In genomic region chr9:104594979-104595378, GRCm38 (mm10) we compare ENCODE assay signal across 24 mouse cellular contexts. TPM values are rescaled to one million over a fixed set of nuclear protein-coding genes. Genes with fewer than 3 reads are reported as not detected.
DNase-seq lines count a peak whose midpoint lies in the region; ATAC-seq and TF ChIP-seq lines count a peak whose summit lies in the region.
"Had no signal": no experiment of that assay in that cellular context is flagged by ENCODE, and none has a peak within 500 bp of the region (broad histone marks: within the 10 kb centered on the region; RNA-seq: fewer than 3 reads in every experiment).

No protein-coding gene starts in this region.

- H3K27ac ChIP-seq in hindbrain, embryonic 15.5 days (replicated peaks) = peak overlapping the region; percentile 52; the same call in 1 of the 2 replicates
- H3K27ac ChIP-seq in hindbrain, embryonic 10.5 days = no peak overlapping the region
- H3K27ac ChIP-seq in lung, embryonic 14.5 days (ENCODE audit: low read depth) = no peak overlapping the region
- peak overlapping the region; percentile 33; the same call in 1 of the 2 replicates for H3K27ac ChIP-seq in limb, embryonic 14.5 days (replicated peaks; ENCODE audit: low read depth, low read length)
- H3K27ac ChIP-seq in neural tube, embryonic 13.5 days (replicated peaks) = peak overlapping the region; percentile 72
- H3K27ac ChIP-seq: kidney, postnatal 0 days; liver, embryonic 15.5 days; lung, embryonic 15.5 days had no signal

- no peak overlapping the region for H3K9ac ChIP-seq in hindbrain, embryonic 15.5 days
- H3K9ac ChIP-seq in lung, embryonic 14.5 days = no peak overlapping the region
- H3K9ac ChIP-seq in limb, embryonic 14.5 days (ENCODE audit: low read depth, low read length, severe bottlenecking) = no peak overlapping the region
- no peak overlapping the region for H3K9ac ChIP-seq in neural tube, embryonic 13.5 days
- H3K9ac ChIP-seq: forebrain, postnatal 0 days; liver, embryonic 15.5 days; lung, embryonic 15.5 days had no signal

- peaks cover 7% of the 10 kb centered on the region for H3K4me1 ChIP-seq in hindbrain, embryonic 15.5 days (replicated peaks)
- no peaks in the 10 kb centered on the region for H3K4me1 ChIP-seq in hindbrain, embryonic 10.5 days (replicated peaks)
- no peaks in the 10 kb centered on the region for H3K4me1 ChIP-seq in lung, embryonic 14.5 days (ENCODE audit: insufficient read depth)
- H3K4me1 ChIP-seq in limb, embryonic 14.5 days (ENCODE audit: control insufficient read depth, insufficient read depth, low read length) = peaks cover 5% of the 10 kb centered on the region; the same call in 1 of the 2 replicates
- H3K4me1 ChIP-seq in neural tube, embryonic 13.5 days (replicated peaks) = peaks cover 12% of the 10 kb centered on the region
- H3K4me1 ChIP-seq: liver, embryonic 15.5 days; megakaryocyte, embryonic 14.5 days had no signal

- no peak overlapping the region for H3K4me2 ChIP-seq in hindbrain, embryonic 15.5 days
- no peak overlapping the region for H3K4me2 ChIP-seq in lung, embryonic 14.5 days
- no peak overlapping the region for H3K4me2 ChIP-seq in limb, embryonic 14.5 days (replicated peaks; ENCODE audit: low read depth, low read length, severe bottlenecking)
- H3K4me2 ChIP-seq in neural tube, embryonic 13.5 days = no peak overlapping the region
- H3K4me2 ChIP-seq: liver, embryonic 15.5 days; lung, embryonic 15.5 days had no signal

- TF ChIP-seq POLR2A in limb, embryonic 14.5 days (IDR thresholded peaks at IDR 0.05; ENCODE audit: borderline replicate concordance, extremely low read depth, insufficient read depth, insufficient read length) = no peak

- H3K9me3 ChIP-seq in hindbrain, embryonic 15.5 days = no peaks in the 10 kb centered on the region
- H3K9me3 ChIP-seq in hindbrain, embryonic 10.5 days = no peaks in the 10 kb centered on the region
- no peaks in the 10 kb centered on the region for H3K9me3 ChIP-seq in lung, embryonic 14.5 days (ENCODE audit: low read depth, low read length)
- H3K9me3 ChIP-seq in limb, embryonic 14.5 days (ENCODE audit: control insufficient read depth, low read length) = no peaks in the 10 kb centered on the region
- H3K9me3 ChIP-seq in neural tube, embryonic 13.5 days = no peaks in the 10 kb centered on the region
- H3K9me3 ChIP-seq: liver, embryonic 15.5 days; lung, embryonic 15.5 days had no signal

- WGBS in hindbrain, embryonic 15.5 days = 42% methylated on average over 2 of the region's 2 CpGs
- 83% methylated on average over 2 of the region's 2 CpGs for WGBS in hindbrain, embryonic 10.5 days
- 69% methylated on average over 2 of the region's 2 CpGs for WGBS in lung, embryonic 14.5 days
- 21% methylated on average over 2 of the region's 2 CpGs for WGBS in limb, embryonic 14.5 days
- WGBS in neural tube, embryonic 13.5 days = 42% methylated on average over 2 of the region's 2 CpGs

- H3K27me3 ChIP-seq in hindbrain, embryonic 15.5 days = no peaks in the 10 kb centered on the region
- H3K27me3 ChIP-seq in hindbrain, embryonic 10.5 days (ENCODE audit: insufficient read depth, poor library complexity, severe bottlenecking) = no peaks in the 10 kb centered on the region
- no peaks in the 10 kb centered on the region for H3K27me3 ChIP-seq in lung, embryonic 14.5 days (ENCODE audit: insufficient read depth, low read length)
- no peaks in the 10 kb centered on the region for H3K27me3 ChIP-seq in limb, embryonic 14.5 days (ENCODE audit: control insufficient read depth, insufficient read depth, low read length)
- H3K27me3 ChIP-seq in neural tube, embryonic 13.5 days = no peaks in the 10 kb centered on the region
- H3K27me3 ChIP-seq: liver, embryonic 15.5 days; lung, embryonic 15.5 days; megakaryocyte, embryonic 14.5 days had no signal

- TF ChIP-seq CTCF in lung, embryonic 14.5 days (IDR thresholded peaks at IDR 0.05; ENCODE audit: low read depth) = no peak

- no peak overlapping the region for H3K4me3 ChIP-seq in hindbrain, embryonic 15.5 days
- H3K4me3 ChIP-seq in hindbrain, embryonic 10.5 days = no peak overlapping the region
- H3K4me3 ChIP-seq in lung, embryonic 14.5 days (ENCODE audit: low read depth, low read length) = no peak overlapping the region
- H3K4me3 ChIP-seq in limb, embryonic 14.5 days (replicated peaks; ENCODE audit: low read length) = no peak overlapping the region
- H3K4me3 ChIP-seq in neural tube, embryonic 13.5 days = no peak overlapping the region
- H3K4me3 ChIP-seq: liver, embryonic 15.5 days; lung, embryonic 15.5 days; megakaryocyte, embryonic 14.5 days; myocyte had no signal

- peak; percentile 30; the same call in 1 of the 2 replicates for ATAC-seq in hindbrain, embryonic 15.5 days (ENCODE audit: low FRiP score, low read depth)
- ATAC-seq in lung, embryonic 14.5 days (ENCODE audit: insufficient read depth) = 0 out of 2 replicates have a peak, but pooled peaks have one; percentile 4
- no peak for ATAC-seq in limb, embryonic 14.5 days (ENCODE audit: low FRiP score, low read depth)
- peak; percentile 53 for ATAC-seq in neural tube, embryonic 13.5 days (ENCODE audit: low read depth)
- ATAC-seq: CD4-positive, CD25-positive, alpha-beta regulatory T cell, adult 4 months; forebrain, postnatal 0 days; intestine, embryonic 16.5 days; midbrain, embryonic 16.5 days had no signal

- no peaks in the 10 kb centered on the region for H3K36me3 ChIP-seq in hindbrain, embryonic 15.5 days
- no peaks in the 10 kb centered on the region for H3K36me3 ChIP-seq in hindbrain, embryonic 10.5 days
- no peaks in the 10 kb centered on the region for H3K36me3 ChIP-seq in lung, embryonic 14.5 days (ENCODE audit: insufficient read depth)
- H3K36me3 ChIP-seq in limb, embryonic 14.5 days (ENCODE audit: control insufficient read depth, insufficient read depth, low read length) = no peaks in the 10 kb centered on the region
- H3K36me3 ChIP-seq in neural tube, embryonic 13.5 days = no peaks in the 10 kb centered on the region
- H3K36me3 ChIP-seq: liver, embryonic 15.5 days; lung, embryonic 15.5 days had no signal

- DNase-seq in hindbrain, embryonic 10.5 days (ENCODE audit: low spot score) = no peak
- DNase-seq in lung, embryonic 14.5 days = no peak
- DNase-seq in lung, postnatal 14 days = no peak
- no peak for DNase-seq in limb, embryonic 14.5 days (ENCODE audit: low spot score)
- no peak for DNase-seq in liver
- DNase-seq: gastrocnemius, postnatal 10 days; heart, postnatal 14 days; layer of hippocampus, adult 9-11 months; right cerebral cortex, adult 18-20 months; spleen, adult 18-20 months; thymus, adult 2 months; thymus, postnatal 36 days had no signal

RNA-seq across cellular contexts. Expression of gene Cpne4, which starts 47.9 kb away (rescaled TPM):
- polyA plus RNA-seq in hindbrain, embryonic 15.5 days (2015; fragmentation: Nextera tagmentation; extraction: Ambion mirVana) = 13.9 and 15.2 TPM in 2 replicates
- polyA plus RNA-seq in hindbrain, embryonic 10.5 days (2016; fragmentation: Nextera tagmentation; extraction: Ambion mirVana) = 0.34 and 0.46 TPM in 2 replicates
- 0.12 and 0.37 TPM in 2 replicates for polyA plus RNA-seq in lung, embryonic 14.5 days (2014; fragmentation: Nextera tagmentation; extraction: Ambion mirVana)
- 0.13 and 0.19 TPM in 2 replicates for polyA plus RNA-seq in limb, embryonic 14.5 days (2012; rRNA removed)
- 0.22 and 0.32 TPM in 2 replicates for polyA plus RNA-seq in limb, embryonic 14.5 days (2014; fragmentation: Nextera tagmentation; extraction: Ambion mirVana)
- polyA plus RNA-seq in neural tube, embryonic 13.5 days (2015; fragmentation: Nextera tagmentation; extraction: Ambion mirVana) = 11.7 and 14.2 TPM in 2 replicates
- polyA plus RNA-seq: CD4-positive, CD25-positive, alpha-beta regulatory T cell, adult 4 months; liver, adult 2 months; liver, embryonic 15.5 days; myocyte had no signal

Comparison
In these comparisons a context has a peak if more than half of its experiments do, and no peak if none do; other contexts are left out.
1. H3K27ac ChIP-seq: peak in hindbrain, embryonic 15.5 days (single experiment), limb, embryonic 14.5 days (single experiment) and neural tube, embryonic 13.5 days (single experiment); none in hindbrain, embryonic 10.5 days (single experiment) and lung, embryonic 14.5 days (single experiment).